Mouse (Mus musculus) thymus, postnatal 25 days (tissue): Measurements from ENCODE around the gene Spire2.
"Not testable (repeated sequence)": the region's sequence is repeated elsewhere in the genome, so short reads cannot be mapped to it uniquely, and the experiment has no call there.

ENCODE experiments used
- DNase-seq: peaks from one replicate; pipeline ENCODE4 v3.0.0; 2022

Gene Spire2

DNA sequence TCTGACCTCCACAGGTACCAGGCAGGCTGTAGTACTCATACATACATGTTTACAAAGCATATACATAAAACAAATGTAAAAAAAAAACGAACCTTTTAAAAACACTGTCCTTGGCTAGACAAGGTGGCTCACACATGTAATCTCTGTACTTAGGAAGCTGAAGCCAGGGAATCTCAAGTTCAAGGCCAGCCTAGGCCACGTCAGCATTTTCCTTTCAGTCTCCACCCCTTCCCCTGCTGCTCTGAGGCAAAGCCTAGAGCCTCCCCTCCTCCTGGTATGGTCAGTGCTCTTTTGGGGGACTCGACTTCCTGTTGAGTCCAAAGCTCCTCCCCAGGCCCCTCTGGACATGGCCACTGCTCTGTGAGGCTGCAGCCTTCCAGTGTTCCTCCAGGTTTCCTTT lies 54.5 kb downstream of the Spire2 start:
- no peak for DNase-seq

DNA sequence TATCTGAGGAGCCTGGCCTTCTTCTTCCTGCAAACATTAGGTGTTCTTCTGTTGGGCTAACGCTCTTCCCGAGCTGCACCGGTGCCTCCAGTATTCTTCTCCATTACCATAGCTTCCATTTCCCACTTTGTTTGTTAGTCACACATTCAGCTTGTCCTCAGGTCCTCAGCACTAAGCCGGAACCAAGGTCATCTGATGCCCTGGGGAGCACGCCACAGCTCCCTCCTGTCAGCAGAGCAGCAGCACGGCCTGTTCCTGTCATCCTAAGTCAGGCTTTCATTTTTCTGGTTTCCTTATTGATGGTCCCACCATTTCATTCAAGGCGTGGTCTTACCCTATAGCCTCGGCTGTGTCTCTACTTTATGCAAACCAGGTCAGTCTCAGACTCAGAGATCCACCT lies 55.3 kb downstream of the Spire2 start:
- DNase-seq: no peak

DNA sequence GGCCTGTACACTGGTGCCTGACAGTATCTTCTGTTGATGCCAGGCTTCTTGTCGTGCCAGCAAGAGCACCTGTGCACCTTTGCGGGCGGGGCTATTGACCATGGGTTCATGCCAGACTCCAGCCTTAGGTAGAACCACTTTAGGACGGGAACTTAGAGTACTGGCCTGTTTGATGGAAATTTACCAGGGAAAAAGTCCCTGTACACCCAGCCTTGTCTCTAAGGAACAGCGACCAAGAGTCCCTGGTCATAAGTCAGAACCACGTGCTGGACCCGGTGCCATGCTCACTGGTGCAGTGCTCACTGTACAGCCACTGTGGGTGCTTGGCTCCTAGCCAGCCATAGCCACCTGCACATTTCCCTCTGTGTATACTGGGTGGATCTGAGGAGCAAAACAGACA lies 56.5 kb downstream of the Spire2 start:
- DNase-seq: no peak

DNA sequence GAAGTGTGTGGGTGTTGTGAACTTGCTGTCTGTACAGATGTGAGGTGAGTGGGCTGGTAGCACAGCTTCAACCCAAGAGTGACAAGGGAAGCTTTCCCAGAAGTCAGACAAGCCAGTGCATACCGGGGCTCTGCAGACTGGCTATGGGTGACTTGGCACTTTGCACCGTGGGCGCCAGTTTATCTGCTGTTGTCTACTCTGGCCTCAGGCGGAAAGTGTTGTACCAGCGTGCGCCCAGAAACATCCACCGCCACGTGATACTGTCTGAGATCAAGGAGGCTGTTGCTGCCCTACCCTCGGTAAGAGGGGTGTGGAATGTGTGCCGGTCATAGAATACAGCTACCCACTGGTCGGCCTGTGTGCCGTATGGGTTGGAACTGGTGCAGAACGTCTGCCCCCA lies 65.8 kb downstream of the Spire2 start:
- no peak for DNase-seq

DNA sequence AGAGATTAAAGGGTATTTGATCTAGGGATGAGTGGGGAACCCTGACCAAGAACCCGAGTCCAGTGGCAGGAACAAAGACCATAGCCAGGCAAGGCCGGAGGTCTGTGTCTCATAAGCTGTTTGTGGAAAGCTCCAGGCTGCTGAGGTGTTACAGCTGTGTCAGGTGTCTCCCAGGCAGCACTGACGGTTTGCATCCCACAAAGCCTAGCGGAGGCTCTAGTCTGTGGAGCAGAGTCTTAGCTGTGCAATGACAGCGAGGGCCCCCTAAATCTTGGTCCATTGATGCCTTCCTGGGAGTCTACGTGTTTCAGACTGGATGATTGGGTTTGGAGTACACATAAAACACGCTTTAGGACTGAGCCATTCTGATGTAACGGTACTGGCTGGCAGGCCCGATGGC lies 69.4 kb downstream of the Spire2 start:
- DNase-seq: no peak

DNA sequence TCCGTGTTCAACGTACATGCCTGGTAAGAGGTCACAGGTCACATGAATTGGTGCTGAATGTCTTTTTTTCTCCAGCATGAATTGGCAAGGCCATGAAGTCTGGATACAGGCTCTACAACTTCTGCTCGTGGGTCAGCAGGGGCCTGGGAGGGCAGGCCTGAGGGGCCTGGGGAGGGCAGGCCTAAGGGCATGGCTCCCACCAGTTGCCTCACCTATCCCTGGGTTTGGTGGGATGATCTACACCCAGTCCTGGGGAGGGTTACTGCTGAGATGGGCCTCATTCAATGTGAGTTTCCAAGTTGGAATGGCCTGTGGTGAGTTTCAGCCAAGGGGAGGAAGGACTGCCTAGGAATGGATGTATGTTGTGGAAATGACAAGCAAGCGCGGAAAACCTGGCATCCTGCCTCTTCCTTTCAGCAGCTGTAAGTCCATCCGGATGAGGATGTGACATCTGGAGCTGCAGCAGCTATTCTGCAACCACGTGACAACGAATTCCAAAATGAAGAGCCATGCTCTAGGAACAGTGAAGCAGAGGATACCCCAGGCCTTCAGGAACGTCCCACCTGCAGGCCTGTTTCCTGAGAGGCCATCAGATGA lies 70.3 kb downstream of the Spire2 start:
- DNase-seq: no peak

DNA sequence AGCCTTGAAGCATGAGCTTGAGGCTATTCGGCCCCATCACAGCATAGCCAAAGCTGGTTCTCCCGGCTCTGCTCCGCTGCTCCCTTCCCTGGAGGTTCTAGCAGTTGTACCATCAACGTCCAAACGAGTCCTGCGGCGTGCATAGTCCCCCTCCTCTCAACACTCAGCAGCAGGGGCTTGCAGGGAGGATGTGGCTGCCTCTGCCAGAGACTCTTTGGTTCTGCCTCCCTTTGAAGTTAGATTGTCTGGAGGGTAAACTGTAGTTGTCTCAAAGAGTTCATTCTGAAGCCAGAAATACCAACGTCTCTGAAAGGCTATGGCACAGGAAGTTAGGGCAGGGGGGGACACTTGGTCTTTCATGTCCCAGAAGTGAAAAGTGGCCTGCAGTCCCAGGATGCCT lies 72.0 kb downstream of the Spire2 start:
- peak; percentile 80 for DNase-seq

DNA sequence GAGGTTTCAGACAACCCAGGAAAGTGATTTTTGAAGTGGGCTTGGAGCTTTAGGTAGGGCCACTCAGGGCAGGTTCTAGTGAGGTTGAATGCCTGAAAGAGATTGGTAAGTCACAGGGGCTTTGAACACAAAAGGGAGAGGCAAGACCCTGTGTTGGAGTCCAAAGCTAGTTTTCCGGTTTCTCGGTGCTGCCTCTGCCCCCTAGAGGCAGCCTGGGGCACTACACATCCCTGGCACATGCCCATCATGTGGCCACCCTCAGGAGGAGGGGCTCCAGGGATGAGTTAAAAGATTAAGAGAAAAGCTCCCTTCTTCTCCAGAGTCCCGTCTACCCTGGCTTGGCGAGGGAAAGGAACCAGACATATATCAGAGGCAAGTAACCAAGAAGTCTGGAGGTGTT lies 74.3 kb downstream of the Spire2 start, which contains the start of gene Mc1r:
Gene Mc1r, plus strand, starts transcription at position 322 of the 400 bp plus-strand sequence.
- peak; percentile 82 for DNase-seq

DNA sequence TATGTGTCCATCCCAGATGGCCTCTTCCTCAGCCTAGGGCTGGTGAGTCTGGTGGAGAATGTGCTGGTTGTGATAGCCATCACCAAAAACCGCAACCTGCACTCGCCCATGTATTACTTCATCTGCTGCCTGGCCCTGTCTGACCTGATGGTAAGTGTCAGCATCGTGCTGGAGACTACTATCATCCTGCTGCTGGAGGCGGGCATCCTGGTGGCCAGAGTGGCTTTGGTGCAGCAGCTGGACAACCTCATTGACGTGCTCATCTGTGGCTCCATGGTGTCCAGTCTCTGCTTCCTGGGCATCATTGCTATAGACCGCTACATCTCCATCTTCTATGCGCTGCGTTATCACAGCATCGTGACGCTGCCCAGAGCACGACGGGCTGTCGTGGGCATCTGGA lies 75.1 kb downstream of the Spire2 start:
- DNase-seq: no peak

DNA sequence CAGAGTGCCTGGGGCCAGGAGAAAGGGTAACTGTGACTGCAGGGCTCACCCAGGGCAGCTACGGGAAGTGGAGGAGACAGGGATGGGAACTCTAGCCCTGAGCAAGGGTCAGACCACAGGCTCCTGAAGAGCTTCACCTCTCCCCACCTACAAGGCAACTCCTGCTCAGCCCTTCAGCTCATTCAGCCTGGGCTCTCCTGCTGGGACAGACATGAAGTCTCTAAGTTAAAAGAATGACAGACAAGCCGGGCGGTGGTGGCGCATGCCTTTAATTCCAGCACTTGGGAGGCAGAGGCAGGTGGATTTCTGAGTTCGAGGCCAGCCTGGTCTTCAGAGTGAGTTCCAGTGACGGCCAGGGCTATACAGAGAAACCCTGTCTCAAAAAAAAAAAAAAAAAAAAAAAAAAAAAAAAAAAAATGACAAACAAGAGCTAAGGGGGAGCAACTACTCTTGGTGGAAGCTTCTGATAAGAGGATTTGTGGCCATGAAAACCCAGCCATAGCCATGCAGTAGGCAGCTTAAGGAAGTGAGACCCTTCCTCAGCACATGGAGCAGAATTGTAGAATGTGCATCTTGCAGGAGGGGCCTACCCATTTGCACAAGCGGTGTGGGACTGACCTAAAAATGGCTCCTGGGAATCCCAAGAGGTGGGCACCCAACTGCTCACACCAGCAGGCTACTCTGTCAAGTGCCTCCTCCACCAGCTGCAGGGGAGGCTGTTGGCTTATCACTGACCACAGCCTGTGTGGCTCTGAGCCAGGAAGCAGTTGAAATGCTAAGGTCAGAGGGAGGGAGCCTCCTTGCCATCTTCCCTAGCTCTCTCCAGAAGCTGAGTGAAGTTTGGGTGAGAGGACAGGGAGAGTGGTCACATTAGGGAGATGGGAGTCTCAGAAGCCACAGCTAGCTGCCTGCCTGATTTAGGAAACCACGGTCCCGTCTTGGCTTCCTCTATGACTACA lies 76.4 kb downstream of the Spire2 start:
- no peak for DNase-seq

DNA sequence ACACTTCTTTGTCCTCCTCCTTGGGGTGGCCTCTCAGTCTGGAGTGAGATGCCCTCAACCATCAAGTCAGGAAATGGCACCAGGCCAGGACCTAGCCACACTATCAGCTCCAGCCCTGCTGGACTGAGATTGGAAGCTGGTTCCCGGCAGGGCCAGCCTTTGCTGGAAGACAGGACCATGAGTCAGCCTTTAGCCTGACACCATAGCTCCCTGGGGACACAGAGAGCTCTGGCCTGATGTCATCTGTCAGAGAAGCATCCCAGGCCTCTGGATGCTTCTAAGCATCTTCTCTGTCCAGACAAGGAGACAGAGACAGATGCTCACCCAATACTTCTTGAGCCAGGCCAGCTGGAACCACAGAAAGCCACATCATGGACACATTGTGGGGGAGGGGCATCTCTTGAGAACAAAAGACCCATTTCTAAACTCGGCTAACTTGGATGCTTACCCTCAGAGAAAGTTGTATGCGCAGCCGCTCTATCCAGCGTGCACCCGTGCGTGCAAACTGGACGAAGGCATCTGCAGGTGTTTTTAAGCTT lies 77.6 kb downstream of the Spire2 start:
- DNase-seq: no peak

DNA sequence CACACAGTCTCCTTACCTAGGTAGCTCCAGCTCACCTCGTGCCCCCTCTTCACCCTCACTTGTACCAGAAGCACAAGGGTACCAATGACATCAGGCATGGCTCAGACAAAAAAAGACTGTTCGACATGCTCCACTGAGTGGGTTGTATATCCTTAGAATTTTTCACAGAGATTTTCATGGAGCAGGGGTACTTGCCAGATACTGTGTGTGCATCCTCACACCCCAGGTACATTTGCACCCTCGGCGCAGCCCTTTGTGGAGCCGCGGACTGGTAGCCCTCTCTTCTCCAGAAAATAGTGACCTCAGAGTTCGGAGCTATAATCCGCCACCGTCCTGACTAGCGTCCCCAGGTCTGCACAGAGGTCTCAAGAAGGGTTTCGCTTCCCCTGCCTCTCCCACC lies 78.3 kb downstream of the Spire2 start:
- DNase-seq: no peak

DNA sequence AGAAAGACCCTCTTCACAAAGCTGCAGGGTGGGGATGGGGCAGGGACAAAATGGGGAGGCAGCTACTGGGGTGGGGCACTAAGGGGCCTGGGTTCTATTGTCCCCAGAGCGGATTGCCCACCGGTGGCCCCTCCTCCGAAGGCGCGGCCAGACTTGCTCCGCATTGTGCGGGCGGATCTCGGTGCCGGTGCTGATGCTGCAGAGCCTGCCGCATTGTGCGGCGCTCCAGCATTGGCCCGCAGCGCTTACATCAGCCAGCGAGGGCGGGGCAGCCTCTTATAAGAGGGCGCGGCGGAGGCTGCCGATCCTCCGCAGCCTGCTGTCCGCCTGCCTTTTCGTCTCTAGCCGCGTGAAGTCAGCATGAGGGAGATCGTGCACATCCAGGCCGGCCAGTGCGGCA lies 78.7 kb downstream of the Spire2 start, which contains the start of gene Tubb3:
Gene Tubb3, plus strand, starts transcription at position 179 of the 400 bp plus-strand sequence.
- DNase-seq: no peak

DNA sequence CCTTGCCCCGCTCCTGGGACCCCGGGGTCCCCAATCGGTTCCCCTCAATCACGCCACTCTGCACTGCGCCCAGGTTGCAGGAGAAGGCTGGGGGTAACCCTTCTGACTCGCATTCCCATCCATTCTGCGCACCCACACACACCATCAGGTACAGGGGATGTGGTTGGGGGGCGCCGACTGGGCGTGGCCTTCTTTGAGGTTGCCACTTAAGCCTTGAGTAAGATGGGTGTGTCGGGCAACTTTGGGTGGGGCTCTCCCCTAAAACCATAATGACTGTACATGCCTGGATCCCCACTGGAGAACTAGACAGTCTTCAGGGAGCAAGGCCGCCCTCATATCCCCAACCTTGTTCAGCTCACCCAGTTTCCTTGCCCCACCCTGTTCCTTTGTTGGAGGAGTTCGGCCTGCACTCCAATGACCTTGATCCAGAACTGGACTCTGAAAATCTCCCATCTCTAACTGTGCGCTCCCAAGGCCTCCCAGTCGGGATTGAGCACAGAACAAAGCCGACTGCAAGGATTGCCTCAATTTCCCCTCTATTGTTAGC lies 79.3 kb downstream of the Spire2 start:
- no peak for DNase-seq

DNA sequence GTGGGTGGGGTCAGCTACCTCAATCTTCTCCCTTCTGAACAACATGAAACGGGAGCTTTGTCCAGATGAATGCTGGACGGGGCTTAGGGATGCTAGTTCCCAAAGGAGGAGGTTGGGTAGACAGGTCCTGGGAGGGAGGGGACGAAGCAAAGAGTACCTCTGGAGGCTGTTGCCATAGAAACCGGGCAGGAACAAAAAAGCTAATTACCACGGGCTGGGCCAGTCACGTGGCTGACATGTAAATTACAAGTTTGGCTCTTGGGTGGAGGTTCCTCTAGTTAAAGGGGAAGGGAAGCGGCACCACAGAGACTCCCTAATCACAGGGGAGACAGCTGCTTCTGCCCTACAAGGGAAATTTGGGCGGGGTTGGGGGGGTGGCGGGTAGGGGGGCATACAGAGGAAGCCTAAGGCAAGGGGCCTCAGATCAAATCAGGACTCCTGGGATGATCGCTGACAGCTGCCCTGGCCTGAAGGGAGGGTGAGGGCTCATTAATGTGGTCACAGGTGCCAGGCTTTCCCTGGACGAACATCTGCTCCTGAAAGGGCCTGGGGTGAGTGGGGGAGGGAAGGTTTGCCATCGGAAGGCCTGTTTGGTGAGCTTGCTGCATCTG lies 80.2 kb downstream of the Spire2 start:
- DNase-seq: no peak

DNA sequence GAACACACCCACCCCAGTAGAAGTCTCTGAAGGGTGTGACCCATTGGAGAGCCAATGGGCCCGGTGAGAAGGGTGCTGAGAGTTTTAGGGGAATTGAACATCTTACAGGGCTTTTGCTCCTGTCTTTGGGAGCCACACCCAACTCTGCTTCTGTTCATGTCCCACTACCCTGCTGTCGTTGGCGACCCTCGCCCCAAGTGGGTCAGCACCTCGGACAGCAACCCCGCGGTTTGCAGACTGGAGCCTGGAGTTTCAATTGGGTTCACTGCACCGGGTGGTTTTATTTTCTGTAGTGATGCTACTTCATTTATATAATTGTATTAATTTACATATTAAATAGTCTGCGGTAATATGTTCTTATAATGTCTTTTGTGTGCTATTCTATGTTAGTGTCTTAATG lies 81.7 kb downstream of the Spire2 start:
- no peak for DNase-seq

DNA sequence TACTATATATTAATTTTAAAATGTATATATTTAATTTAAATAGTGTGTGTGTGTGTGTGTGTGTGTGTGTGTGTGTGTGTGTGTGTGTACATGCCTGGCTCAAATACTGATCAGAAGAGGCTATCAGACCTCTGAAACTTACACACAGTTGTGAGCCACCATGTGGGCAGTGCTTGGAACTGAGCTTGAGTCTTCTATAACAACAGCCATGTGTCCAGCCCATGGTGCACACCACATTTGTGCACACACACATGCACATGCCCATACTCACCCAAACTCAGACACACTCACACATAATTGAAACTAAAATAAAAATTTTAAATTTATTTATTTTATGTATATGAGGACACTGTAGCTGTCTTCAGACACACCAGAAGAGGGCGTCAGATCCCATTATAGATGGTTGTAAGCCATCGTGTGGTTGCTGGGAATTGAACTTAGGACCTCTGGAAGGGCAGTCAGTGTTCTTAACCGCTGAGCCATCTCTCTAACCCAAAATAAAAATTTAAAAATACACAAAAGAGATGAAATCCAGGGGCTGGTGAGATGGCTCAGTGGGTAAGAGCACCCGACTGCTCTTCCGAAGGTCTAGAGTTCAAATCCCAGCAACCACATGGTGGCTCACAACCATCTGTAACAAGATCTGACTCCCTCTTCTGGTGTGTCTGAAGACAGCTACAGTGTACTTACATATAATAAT lies 82.6 kb downstream of the Spire2 start:
- DNase-seq: not testable (repeated sequence)

DNA sequence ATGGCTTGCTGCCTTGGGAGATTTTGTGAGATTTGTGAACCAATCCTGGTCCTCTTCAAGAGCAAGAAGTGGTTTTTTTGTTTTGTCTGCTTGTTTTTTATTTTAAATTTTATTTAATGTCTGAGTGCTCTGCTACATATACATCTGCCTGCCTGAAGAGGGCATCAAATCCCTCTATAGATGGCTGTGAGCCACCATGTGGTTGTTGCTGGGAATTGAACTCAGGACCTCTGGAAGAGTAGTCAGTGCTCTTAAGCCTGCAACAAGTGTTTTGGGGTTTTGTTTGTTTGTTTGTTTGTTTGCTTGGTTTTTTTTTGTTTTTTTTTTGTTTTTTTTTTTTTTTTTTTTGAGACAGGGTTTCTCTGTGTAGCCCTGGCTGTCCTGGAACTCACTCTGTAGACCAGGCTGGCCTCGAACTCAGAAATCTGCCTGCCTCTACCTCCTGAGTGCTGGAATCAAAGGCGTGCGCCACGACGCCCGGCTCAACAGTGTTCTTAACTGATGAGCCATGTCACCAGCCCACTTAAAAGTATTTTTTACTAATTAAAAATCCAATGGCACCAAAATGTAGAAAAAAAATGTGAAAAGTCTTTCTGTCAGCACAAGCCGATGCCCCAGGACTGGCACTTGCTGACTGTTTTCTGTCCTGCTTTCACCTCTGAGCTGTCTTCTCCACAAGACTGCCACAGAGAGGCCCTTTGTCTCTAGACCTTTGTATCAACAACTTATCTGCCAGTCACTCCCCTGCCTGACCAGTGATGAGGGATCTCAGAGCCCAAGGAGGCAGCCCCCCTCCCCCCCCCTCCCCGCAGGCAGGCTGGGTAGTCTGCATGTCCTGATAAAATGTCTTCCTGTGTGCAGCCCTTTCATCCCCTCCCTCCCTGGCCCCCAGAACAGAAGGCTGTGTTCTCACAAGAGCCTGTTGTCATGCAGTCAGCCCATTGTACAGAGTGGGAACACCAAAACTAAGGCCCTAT lies 83.7 kb downstream of the Spire2 start:
- no peak for DNase-seq

DNA sequence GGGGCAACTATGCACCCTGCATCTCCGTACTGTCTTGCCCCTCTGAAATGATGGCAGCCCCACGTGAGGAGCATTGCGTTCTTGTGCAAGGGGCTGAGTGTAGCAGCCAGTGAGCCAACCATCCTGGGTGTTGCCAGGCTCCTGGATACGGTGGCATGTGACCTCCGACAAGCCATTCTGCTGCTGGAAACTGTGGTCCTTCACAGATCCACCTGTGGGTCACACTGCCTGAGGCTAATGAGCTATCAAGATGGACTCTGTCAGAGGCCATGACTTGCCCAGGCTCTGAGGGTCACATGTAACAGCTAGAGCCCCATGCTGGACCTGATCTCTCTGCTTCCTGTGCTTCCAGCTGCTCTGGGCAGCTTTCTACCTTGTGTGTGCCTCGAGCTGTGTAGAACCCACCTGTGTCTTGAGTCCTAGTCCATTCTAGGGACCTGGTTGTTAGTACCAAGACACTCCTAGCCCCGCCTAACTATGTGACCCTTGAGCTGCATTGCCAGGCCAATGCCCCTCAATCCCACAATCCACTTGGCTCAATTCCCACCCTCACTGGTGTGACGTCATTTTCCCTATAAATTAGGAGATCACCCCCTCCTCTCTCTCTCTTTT lies 84.5 kb downstream of the Spire2 start:
- DNase-seq: no peak
